Mouse (Mus musculus) ES-Bruce4 (cell line): ENCODE results near the gene Arnt2.

ENCODE experiments used
- CTCF ChIP-seq: IDR thresholded peaks from one replicate; pipeline ENCODE4 v1.8.1; 2011; ENCODE audit warnings: low read depth, low read length
- POLR2A ChIP-seq: IDR thresholded peaks from one replicate; pipeline ENCODE4 v1.8.1; 2011; ENCODE audit warnings: low read length; ENCODE audit not compliant: insufficient read depth

GRCm38 (mm10) chr7:84272206-84272818 is 137.7 kb downstream of the Arnt2 start:
- no peak for TF ChIP-seq POLR2A
- TF ChIP-seq CTCF, result peak; percentile 95
